Mouse (Mus musculus) cerebellum, adult 11-12 months (tissue): ENCODE measurements at regions not wholly inside any gene's neighbourhood (a gene's known extent, or its start where the extent isn't known, plus 50 kb on each side); places are given as distances from the start of the nearest gene placed in this dataset.
A peak's percentile ranks its signal among the peaks of the same experiment; 100 is the strongest.

Source experiments
- DNase-seq: peaks from one replicate; pipeline ENCODE4 v3.0.0; 2022

- no peak for DNase-seq
These were observed 137.8 kb downstream of the Ets2 start for GRCm38 (mm10) chr16:95839512-95840253.

- no peak for DNase-seq
These were observed 137.1 kb downstream of the Ets2 start for GRCm38 (mm10) chr16:95838886-95839430.

GRCm38 (mm10) chr16:95838478-95838846 is 136.6 kb downstream of the Ets2 start:
- DNase-seq = no peak

GRCm38 (mm10) chr16:95837723-95838477 is 136.0 kb downstream of the Ets2 start:
- no peak for DNase-seq

GRCm38 (mm10) chr16:95835941-95836340 is 134.1 kb downstream of the Ets2 start:
- DNase-seq = no peak

GRCm38 (mm10) chr16:95834556-95835288 is 132.8 kb downstream of the Ets2 start:
- DNase-seq = no peak

- DNase-seq = no peak
These were observed 131.6 kb downstream of the Ets2 start for GRCm38 (mm10) chr16:95833455-95833854.

- DNase-seq = no peak
These were observed 130.5 kb downstream of the Ets2 start for GRCm38 (mm10) chr16:95832346-95832739.

- no peak for DNase-seq
These were observed 129.9 kb downstream of the Ets2 start for GRCm38 (mm10) chr16:95831566-95832345.

GRCm38 (mm10) chr16:95827402-95827737 is 125.5 kb downstream of the Ets2 start:
- DNase-seq = no peak

- no peak for DNase-seq
These were observed 125.0 kb downstream of the Ets2 start for GRCm38 (mm10) chr16:95826681-95827401.

- DNase-seq = no peak
These were observed 123.8 kb downstream of the Ets2 start for GRCm38 (mm10) chr16:95825723-95826122.

- peak; percentile 68 for DNase-seq
These were observed 123.1 kb downstream of the Ets2 start for GRCm38 (mm10) chr16:95824720-95825534.

- no peak for DNase-seq
These were observed 121.9 kb downstream of the Ets2 start for GRCm38 (mm10) chr16:95823803-95824202.

- DNase-seq = no peak
These were observed 119.2 kb downstream of the Ets2 start for GRCm38 (mm10) chr16:95821080-95821479.

- no peak for DNase-seq
These were observed 118.7 kb downstream of the Ets2 start for GRCm38 (mm10) chr16:95820606-95821005.

- no peak for DNase-seq
These were observed 118.1 kb downstream of the Ets2 start for GRCm38 (mm10) chr16:95820013-95820412.

- no peak for DNase-seq
These were observed 114.1 kb downstream of the Ets2 start for GRCm38 (mm10) chr16:95815966-95816365.

- no peak for DNase-seq
These were observed 113.4 kb downstream of the Ets2 start for GRCm38 (mm10) chr16:95815206-95815731.

GRCm38 (mm10) chr16:95814513-95815118 is 112.7 kb downstream of the Ets2 start:
- DNase-seq = peak; percentile 46
